ENCODE assay signal across 12 mouse cellular contexts in the genomic region with DNA sequence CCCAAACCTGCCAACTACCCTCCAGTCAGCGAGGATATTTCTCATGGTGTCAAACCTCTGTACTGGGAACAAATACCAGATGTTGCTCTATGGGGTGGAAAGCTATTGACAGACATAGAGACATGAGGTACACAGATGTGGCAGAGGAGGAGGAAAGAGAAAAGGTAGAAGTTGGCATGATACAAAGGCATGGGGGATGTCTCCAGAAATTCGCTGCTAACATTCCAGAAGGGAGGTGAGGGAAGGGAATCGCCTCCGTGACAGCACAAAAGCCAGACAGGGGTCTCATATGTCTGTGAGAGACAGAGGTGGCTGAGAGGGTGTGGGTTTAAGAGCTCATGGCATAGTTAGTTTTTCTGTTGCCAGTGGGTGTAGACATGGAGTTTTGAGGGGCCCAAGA.
"Had no signal": no experiment of that assay in that cellular context is flagged by ENCODE, and none has a peak within 500 bp of the region (broad histone marks: within the 10 kb centered on the region; RNA-seq: fewer than 3 reads in every experiment).

No protein-coding gene starts in this region.

- H3K27ac ChIP-seq: limb, embryonic 15.5 days; liver, embryonic 12.5 days; midbrain, embryonic 12.5 days had no signal

- H3K9ac ChIP-seq: limb, embryonic 15.5 days; liver, embryonic 12.5 days; lung, embryonic 14.5 days; midbrain, embryonic 12.5 days had no signal

- H3K4me1 ChIP-seq: limb, embryonic 15.5 days; liver, embryonic 12.5 days had no signal

- H3K9me3 ChIP-seq: limb, embryonic 15.5 days; liver, embryonic 12.5 days; midbrain, embryonic 12.5 days had no signal

- ATAC-seq: liver, embryonic 12.5 days had no signal

- DNase-seq: kidney, adult 11 months; kidney, adult 9 months; kidney, postnatal 14 days; layer of hippocampus, adult 9-11 months; lung, embryonic 14.5 days; lung, postnatal 10 days; lung, postnatal 4 days; retina, postnatal 1 day; thymus, postnatal 36 days had no signal

- H3K4me3 ChIP-seq: limb, embryonic 15.5 days; liver, embryonic 12.5 days; midbrain, embryonic 12.5 days had no signal

- H3K36me3 ChIP-seq: limb, embryonic 15.5 days; liver, embryonic 12.5 days; midbrain, embryonic 12.5 days had no signal

- H3K27me3 ChIP-seq: limb, embryonic 15.5 days; liver, embryonic 12.5 days; midbrain, embryonic 12.5 days had no signal

- H3K4me2 ChIP-seq: limb, embryonic 15.5 days; liver, embryonic 12.5 days; lung, embryonic 14.5 days; midbrain, embryonic 12.5 days had no signal
